Mouse (Mus musculus): Measurements from ENCODE around the gene Kdm4a.

DNA sequence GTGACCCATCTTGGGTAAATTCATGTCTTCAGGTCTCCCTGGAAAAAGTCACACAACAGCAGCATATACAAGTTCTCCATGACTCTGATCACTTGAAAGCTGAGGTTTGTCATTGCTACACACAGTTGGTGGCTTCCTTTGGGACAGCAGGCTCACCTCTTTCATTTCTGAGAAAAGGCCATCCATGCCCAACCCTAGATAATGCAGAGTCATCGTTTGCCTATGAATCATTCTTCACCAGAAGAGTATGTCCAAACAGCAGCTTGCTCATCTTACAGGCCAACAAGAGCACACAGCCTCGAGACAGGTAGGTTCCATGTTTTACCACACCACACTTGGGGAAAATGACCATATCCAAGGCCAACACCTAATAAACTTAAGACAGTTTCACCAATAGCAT lies 91.1 kb downstream of the Kdm4a start:
- TF ChIP-seq CTCF (conservative IDR thresholded peaks at IDR 0.05; ENCODE audit: low read length) (no peak), POU5F1 (IDR thresholded peaks at IDR 0.05; ENCODE audit: borderline replicate concordance, low read length) (no peak), NANOG (IDR thresholded peaks at IDR 0.05; ENCODE audit: borderline replicate concordance, low read length) (no peak)

All from E14TG2a.4 (cell line).